Mouse (Mus musculus) forebrain, postnatal 0 days (tissue): ENCODE measurements at regions not wholly inside any gene's neighbourhood (a gene's known extent, or its start where the extent isn't known, plus 50 kb on each side); places are given as distances from the start of the nearest gene placed in this dataset.

Experiments used
- ATAC-seq: fragments of 200-750 bp; cut with Nextera tagmentation; 2 replicates; pipeline ENCODE4 v1.8.0; 2017; ENCODE audit warnings: mild to moderate bottlenecking, moderate library complexity
- DNase-seq: peaks from one replicate; pipeline ENCODE4 v3.0.0-alpha.2; 2015
- H3K27ac ChIP-seq: fragments of 300-500 bp; sonication (generic); 2 replicates; pipeline ENCODE4 v1.5.1; 2014; ENCODE audit warnings: low read depth, mild to moderate bottlenecking, antibody characterized with exemption, low read length, moderate library complexity, mixed read lengths
- H3K27me3 ChIP-seq: fragments of 300-500 bp; sonication (generic); 2 replicates; pipeline ENCODE4 v1.6.1; 2014; ENCODE audit warnings: mild to moderate bottlenecking, low read length, mixed read lengths; ENCODE audit not compliant: insufficient read depth
- H3K36me3 ChIP-seq: fragments of 300-500 bp; sonication (generic); 2 replicates; pipeline ENCODE4 v1.6.1; 2014; ENCODE audit warnings: mild to moderate bottlenecking, moderate library complexity; ENCODE audit not compliant: insufficient read depth
- H3K4me1 ChIP-seq: fragments of 300-500 bp; sonication (generic); 2 replicates; pipeline ENCODE4 v1.6.1; 2014; ENCODE audit warnings: antibody characterized with exemption; ENCODE audit not compliant: insufficient read depth
- H3K4me2 ChIP-seq: fragments of 300-500 bp; sonication (generic); 2 replicates; pipeline ENCODE4 v1.6.1; 2014; ENCODE audit warnings: low read depth, mild to moderate bottlenecking, moderate library complexity
- H3K4me3 ChIP-seq: fragments of 300-500 bp; sonication (generic); 2 replicates; pipeline ENCODE4 v1.5.1; 2014; ENCODE audit warnings: low read depth, low read length, mixed read lengths
- H3K9ac ChIP-seq: fragments of 300-500 bp; sonication (generic); 2 replicates; pipeline ENCODE4 v1.6.1; 2014; ENCODE audit warnings: mild to moderate bottlenecking
- H3K9me3 ChIP-seq: fragments of 300-500 bp; sonication (generic); 2 replicates; pipeline ENCODE4 v1.6.1; 2016; ENCODE audit warnings: low read length
- CTCF ChIP-seq: sonication (generic); IDR thresholded peaks from 2 replicates; pipeline ENCODE4 v1.5.1; 2016; ENCODE audit warnings: antibody characterized with exemption, control low read depth, low read depth
- WGBS: fragments of 180-500 bp; shearing (Covaris S2); extraction: QIAGEN DNeasy Blood & Tissue Kit; methylation state at CpG from one replicate; pipeline ENCODE4 v1.1.7; 2014; 5-methylcytosine and 5-hydroxymethylcytosine counted together

- Histone ChIP-seq H3K4me1 (no peaks in the 10 kb centered on the region), H3K9ac (no peak overlapping the region), H3K36me3 (no peaks in the 10 kb centered on the region), H3K27me3 (no peaks in the 10 kb centered on the region), H3K4me3 (no peak overlapping the region), H3K4me2 (no peak overlapping the region), H3K27ac (no peak overlapping the region), H3K9me3 (no peaks in the 10 kb centered on the region)
- DNase-seq (no peak), ATAC-seq (no peak)
- TF ChIP-seq CTCF, result no peak
These were observed 1144.3 kb upstream of the Slc7a12 start for GRCm38 (mm10) chr3:13336152-13336551.

DNA sequence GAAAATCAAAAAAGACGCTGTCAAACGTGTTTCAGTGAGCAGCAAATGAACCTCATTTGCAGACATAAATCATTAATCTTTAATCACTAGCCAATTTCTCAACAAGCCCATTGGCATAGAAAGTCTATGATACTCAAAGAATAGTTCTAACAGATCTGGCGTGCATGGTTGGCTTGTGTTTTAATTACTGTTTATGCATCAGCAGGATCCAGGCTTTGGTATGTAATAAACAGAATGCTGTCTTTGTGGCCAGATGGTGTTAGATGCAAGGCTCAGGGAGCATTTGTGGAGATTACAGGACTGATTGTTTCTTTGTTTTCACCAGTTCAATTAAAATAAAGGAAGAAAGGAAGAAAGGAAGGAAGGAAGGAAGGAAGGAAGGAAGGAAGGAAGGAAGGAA, 1094.3 kb upstream of the Slc7a12 start:
- Histone ChIP-seq H3K9me3 (no peaks in the 10 kb centered on the region), H3K27ac (no peak overlapping the region), H3K4me3 (no peak overlapping the region), H3K9ac (no peak overlapping the region), H3K4me1 (no peaks in the 10 kb centered on the region), H3K27me3 (no peaks in the 10 kb centered on the region), H3K36me3 (no peaks in the 10 kb centered on the region), H3K4me2 (no peak overlapping the region)
- TF ChIP-seq CTCF, result no peak
- DNase-seq, result peak; percentile 58
- WGBS, result 33% methylated on average over 3 of the region's 3 CpGs
- peak; percentile 81 for ATAC-seq
